Mouse (Mus musculus) neutrophil, adult 5-6 weeks (primary cell): ENCODE measurements around the gene Tmem127. TPM values are rescaled to one million over a fixed set of nuclear protein-coding genes. Genes with fewer than 3 reads are reported as not detected.
"Not testable (repeated sequence)": the region's sequence is repeated elsewhere in the genome, so short reads cannot be mapped to it uniquely, and the experiment has no call there.

ENCODE experiments used
- ATAC-seq: fragments of 151-379, 151-347 bp; 2 replicates; pipeline ENCODE4 v1.8.0; 2017; ENCODE audit warnings: mild to moderate bottlenecking, moderate TSS enrichment; ENCODE audit not compliant: insufficient number of reproducible peaks, poor library complexity, low FRiP score, severe bottlenecking; ENCODE audit errors: extremely low read depth
- total RNA-seq: library from RNA; stranded (forward); fragments of 200-1000 nt; gene quantifications from 2 replicates; pipeline ENCODE4 v1.2.3, GENCODE M21; 2017

The Tmem127 gene
- total RNA-seq = 83.6 and 100 TPM in 2 replicates

- ATAC-seq = peak; percentile 96
Observed at GRCm38 (mm10) chr2:127247592-127248333, at the start of gene Tmem127, which contains the start of gene Ciao1. Tmem127 (plus strand) TSS chr2:127247908. Ciao1 (minus strand) TSS chr2:127247816.

- no peak; the same call in 1 of the 2 replicates for ATAC-seq
Observed at GRCm38 (mm10) chr2:127204932-127205331, 42.8 kb upstream of the Tmem127 start.

- ATAC-seq = not testable (repeated sequence)
Observed at GRCm38 (mm10) chr2:127205936-127206335, 41.8 kb upstream of the Tmem127 start.

- no peak for ATAC-seq
Observed at GRCm38 (mm10) chr2:127206916-127207315, 40.8 kb upstream of the Tmem127 start.

GRCm38 (mm10) chr2:127207547-127208451 is 39.9 kb upstream of the Tmem127 start, which contains the start of the genes 1810024B03Rik and Snrnp200:
1810024B03Rik (minus strand) TSS chr2:127208280.
Snrnp200 (plus strand) TSS chr2:127208386.
- ATAC-seq = peak; percentile 98

GRCm38 (mm10) chr2:127208452-127208769 is 39.3 kb upstream of the Tmem127 start:
- ATAC-seq = no peak

GRCm38 (mm10) chr2:127210701-127211100 is 37.0 kb upstream of the Tmem127 start:
- ATAC-seq = no peak

- ATAC-seq = no peak
Observed at GRCm38 (mm10) chr2:127217746-127218145, 30.0 kb upstream of the Tmem127 start.

- no peak for ATAC-seq
Observed at GRCm38 (mm10) chr2:127225261-127225660, 22.4 kb upstream of the Tmem127 start.

GRCm38 (mm10) chr2:127237897-127238610 is 9.7 kb upstream of the Tmem127 start:
- no peak for ATAC-seq

- no peak for ATAC-seq
Observed at GRCm38 (mm10) chr2:127240065-127240464, 7.6 kb upstream of the Tmem127 start.

- no peak for ATAC-seq
Observed at GRCm38 (mm10) chr2:127248334-127249004, 761 bp downstream of the Tmem127 start.

- no peak for ATAC-seq
Observed at GRCm38 (mm10) chr2:127250291-127251008, 2.7 kb downstream of the Tmem127 start.

GRCm38 (mm10) chr2:127251457-127251856 is 3.7 kb downstream of the Tmem127 start:
- no peak for ATAC-seq

GRCm38 (mm10) chr2:127251880-127252527 is 4.3 kb downstream of the Tmem127 start:
- ATAC-seq = no peak

GRCm38 (mm10) chr2:127252787-127253186 is 5.1 kb downstream of the Tmem127 start:
- ATAC-seq = no peak

GRCm38 (mm10) chr2:127254604-127255134 is 7.0 kb downstream of the Tmem127 start:
- no peak for ATAC-seq
